Mouse (Mus musculus): ENCODE measurements at regions not wholly inside any gene's neighbourhood (a gene's known extent, or its start where the extent isn't known, plus 50 kb on each side); places are given as distances from the start of the nearest gene placed in this dataset.

- no peak for DNase-seq (ENCODE audit: low read depth, low spot score)
These were observed 58.6 kb downstream of the Kcnrg start for GRCm38 (mm10) chr14:61665815-61666214.

GRCm38 (mm10) chr14:61673184-61673583, 65.9 kb downstream of the Kcnrg start:
- DNase-seq (ENCODE audit: low read depth, low spot score), result no peak

- no peak for DNase-seq (ENCODE audit: low read depth, low spot score)
These were observed 70.8 kb downstream of the Kcnrg start for GRCm38 (mm10) chr14:61678107-61678506.

- peak; percentile 91 for DNase-seq (ENCODE audit: low read depth, low spot score)
These were observed 73.8 kb downstream of the Kcnrg start for GRCm38 (mm10) chr14:61680818-61681707.

DNA sequence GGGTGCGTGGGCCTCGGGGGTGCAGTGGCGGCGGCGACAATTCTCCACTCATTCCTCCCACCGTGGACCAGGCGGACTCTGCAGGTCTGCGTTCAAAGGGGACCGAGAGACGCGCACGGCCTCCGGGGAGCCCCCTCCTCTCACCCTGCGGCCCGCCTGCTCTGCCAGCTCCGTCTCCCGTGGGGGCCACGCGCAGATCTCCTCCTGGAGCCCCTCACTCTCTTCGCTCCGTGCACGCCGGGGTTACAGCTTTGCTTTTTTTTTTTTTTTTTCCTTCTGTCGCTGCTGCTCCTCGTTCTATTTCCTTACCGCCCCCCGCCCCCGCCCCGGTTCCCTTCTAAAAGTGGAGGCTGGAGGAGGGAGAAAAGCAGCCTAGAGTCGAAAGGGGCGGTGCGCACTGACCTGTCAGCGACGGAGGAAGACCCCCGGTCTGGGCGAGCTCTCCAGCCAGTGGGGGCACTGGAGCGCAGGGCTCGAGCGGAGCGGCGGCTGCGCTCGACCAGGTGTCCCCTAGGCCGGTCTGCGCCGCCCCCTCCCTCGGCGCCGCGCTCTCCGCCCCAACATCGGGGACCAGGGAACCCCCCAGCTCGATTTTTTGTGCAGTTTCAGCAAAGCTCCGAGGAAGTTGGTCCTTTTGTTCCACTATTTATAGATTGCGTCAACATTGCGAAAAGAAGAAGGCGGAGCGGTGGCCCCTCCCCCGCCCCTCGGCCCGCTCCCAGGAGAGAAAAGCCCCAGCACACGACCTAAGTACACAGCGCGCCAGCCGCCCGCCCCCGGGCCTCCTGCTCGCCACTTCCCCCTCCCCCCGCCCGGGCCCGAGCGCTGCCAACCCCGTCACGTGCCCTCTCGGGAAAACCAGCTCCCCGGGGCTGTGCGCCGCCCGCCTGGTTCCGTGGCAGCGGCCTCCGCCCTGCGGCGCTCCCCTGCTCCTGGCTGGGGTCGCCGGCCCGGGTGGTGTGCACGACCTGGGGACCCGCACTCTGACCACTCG, 74.7 kb downstream of the Kcnrg start:
- peak; percentile 77 for DNase-seq (ENCODE audit: low read depth, low spot score)

DNA sequence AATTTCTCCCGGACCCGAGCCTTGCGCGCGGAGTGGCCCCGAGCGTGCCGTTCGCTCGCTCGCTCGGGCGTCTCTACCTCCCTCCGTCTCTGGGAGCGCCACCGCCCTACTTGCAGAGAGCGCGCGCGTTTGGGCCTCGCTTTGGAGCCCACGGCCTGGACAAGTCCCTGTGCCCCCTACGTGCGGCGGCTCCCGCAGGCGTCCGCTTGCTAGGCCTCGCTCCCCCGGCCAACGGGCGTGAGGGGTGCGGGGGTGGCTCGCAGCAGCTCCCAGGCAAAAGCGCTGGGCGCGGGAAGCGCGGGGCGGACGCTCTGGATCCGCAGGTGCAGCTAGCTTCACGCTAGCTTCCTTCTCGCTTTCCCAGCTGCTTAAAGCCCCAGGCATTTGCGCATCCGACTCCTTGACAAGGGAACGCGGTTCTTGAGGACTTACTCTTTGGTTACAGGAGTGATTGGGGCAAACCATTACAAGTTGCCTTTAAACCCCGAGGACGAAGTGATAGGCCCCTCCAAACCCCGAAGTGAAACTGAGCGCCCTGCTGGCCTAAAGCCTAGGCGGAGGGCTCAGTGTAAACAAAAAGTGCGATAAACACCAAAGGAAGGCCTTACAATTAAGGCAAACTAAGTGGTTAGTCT, 75.6 kb downstream of the Kcnrg start:
- DNase-seq (ENCODE audit: low read depth, low spot score), result peak; percentile 56

GRCm38 (mm10) chr14:61683356-61683740, 76.1 kb downstream of the Kcnrg start:
- DNase-seq (ENCODE audit: low read depth, low spot score), result no peak

- peak; percentile 23 for DNase-seq (ENCODE audit: low read depth, low spot score)
These were observed 76.6 kb downstream of the Kcnrg start for GRCm38 (mm10) chr14:61683791-61684411.

GRCm38 (mm10) chr14:61684473-61685230, 77.4 kb downstream of the Kcnrg start:
- DNase-seq (ENCODE audit: low read depth, low spot score), result peak; percentile 18

DNA sequence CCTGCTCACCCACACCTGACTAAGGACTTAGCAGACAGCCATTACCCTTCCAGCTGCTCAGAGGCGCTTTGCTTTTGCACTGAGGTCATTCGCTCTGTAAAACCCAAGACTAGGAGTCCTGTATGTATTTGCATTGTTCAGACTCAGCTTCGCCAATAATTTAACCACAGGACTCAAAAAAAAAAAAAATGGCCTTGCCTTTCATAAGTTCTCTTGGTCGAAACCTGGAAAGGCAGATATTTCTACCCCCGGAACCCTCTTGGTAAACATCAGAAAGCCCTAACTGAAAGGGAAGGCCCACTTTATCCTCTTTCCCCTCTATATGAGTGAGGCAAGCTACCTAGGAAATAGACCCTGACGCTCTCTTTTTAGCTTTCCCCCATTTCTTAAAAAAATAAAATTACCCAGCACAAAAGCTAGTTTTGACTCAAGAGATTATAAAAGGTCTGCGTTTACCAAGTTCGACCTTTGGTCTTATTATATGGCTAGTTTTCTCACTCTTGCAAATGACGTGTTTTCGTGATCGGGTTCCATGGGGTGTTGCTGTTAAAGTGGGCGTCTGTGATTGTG, 78.1 kb downstream of the Kcnrg start:
- peak; percentile 31 for DNase-seq (ENCODE audit: low read depth, low spot score)

DNA sequence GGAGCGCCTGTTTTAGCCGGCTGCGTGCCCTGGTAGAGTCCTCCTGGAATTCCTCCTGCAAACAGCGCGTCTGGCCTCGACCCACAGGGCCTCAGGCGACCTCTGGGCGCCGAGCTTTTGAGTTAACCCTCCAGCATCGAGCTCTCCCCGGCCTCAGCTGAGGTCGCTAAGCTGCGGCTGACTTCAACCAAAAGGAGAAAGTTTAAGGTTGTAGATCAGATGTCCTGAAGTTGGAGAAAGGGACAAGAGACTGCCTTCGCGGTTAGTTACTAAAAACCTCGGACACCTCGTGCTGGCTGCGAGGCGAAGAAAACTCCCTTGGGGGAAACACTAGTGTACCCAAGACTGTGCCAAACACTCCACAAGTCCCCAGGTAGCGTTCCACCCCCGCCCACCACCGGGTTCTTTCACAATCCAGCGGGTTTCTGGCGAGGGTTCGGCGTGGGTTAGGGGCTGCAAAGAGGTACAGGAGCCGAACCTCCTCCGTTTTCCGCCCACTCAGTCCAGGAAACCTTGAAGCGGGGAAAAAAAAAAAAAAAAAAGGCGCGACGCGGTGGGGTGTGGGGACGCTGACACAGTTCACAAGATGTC, 78.9 kb downstream of the Kcnrg start:
- DNase-seq (ENCODE audit: low read depth, low spot score), result peak; percentile 61

DNA sequence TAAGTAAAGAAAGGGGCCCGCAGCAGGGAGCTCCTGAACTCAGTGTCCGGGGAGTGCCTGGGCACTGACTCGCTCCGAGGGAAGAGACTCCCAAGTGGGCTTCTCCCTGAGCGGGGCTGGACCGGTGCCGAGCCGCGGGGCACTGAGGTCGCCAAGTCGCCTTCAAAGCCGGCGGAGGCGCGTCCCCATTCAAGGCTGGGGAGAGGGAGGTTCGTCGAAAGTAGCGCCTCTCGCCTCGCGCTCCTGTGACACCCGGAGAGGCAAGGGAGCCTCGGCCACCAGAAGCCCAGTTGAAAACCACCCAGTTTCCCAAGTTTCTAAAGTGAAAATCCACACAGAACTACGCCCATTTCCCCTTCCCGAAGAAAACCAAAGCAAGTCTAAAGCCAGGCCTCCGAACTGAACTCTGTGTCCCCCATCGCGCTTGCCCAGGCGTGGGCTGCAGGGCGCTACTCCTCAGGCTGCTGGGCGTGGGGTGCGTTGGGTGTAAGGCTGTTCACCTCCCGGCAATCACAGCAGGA, 79.6 kb downstream of the Kcnrg start:
- DNase-seq (ENCODE audit: low read depth, low spot score), result peak; percentile 37

- no peak for DNase-seq (ENCODE audit: low read depth, low spot score)
These were observed 80.2 kb downstream of the Kcnrg start for GRCm38 (mm10) chr14:61687346-61688012.

DNA sequence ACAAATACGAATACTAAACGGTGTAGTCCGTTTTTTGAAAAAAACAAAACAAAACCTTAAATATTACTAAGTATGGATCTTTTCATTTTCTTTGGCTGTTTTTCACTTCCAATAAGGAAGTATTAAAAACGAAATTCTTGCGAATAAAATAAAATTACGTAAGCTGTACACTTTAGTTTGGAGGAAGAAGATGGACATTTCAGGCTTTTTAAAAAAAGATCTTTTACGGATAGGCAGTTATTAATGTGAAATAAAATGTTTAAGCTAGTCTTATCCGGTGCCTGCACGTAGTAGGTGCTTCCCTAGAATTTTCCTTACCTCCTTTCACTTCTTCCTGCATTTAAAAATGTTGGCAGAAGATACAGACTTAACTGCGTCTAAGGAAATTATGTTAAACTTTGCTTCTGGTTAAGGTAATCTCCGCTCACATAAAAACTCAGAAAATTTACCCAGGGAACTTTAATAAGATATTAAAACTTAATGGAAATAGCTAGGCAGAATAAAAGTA, 80.8 kb downstream of the Kcnrg start:
- no peak for DNase-seq (ENCODE audit: low read depth, low spot score)

DNA sequence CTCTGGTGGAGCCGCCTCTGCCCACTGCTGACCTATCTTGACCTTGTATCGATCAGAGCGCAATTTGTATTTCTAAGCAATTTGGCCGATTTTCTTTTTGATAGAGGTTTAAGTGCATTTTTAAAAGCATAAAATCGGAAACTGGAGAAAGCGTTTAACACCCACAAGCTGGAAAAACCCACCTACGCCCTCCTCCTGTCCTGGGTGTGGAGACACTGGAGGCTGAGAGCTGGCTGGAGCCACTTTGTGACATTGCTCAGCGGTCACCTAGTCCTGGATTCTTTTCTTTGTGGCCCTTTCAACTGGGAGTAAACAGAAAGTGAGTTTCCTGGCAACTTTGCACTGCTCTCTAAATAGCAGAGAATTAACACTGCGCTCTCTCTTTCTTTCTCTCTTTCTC, 81.4 kb downstream of the Kcnrg start:
- no peak for DNase-seq (ENCODE audit: low read depth, low spot score)

- peak; percentile 45 for DNase-seq (ENCODE audit: low read depth, low spot score)
These were observed 82.0 kb downstream of the Kcnrg start for GRCm38 (mm10) chr14:61689281-61689680.

GRCm38 (mm10) chr14:61689776-61690175, 82.5 kb downstream of the Kcnrg start:
- no peak for DNase-seq (ENCODE audit: low read depth, low spot score)

DNA sequence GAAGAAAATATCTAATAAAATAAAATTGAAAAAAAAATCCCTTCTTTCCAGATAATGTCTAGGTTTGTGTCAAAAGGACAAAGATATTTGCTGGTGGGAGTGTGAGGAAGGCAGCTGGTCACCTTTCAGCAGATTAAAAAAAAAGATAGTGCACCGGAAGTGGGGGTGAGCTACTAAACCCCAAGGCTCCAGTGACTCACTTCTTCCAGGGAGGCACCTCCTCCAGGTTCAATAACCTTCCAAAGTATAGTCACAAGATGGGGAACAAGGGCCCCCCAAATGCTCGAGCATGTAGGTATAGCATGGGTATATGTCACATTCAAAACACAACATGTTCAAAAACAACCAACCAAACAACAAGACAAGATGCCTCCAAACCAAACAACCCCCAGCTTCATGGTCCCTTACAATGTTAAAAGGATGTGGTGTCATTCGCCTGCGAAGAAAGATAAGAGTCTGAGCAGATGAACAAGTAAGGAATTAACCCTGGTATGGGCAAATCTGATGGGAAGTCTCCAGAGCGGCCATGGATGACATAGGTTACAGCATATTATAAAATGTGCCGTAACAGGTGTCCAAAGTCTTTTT, 84.6 kb downstream of the Kcnrg start:
- DNase-seq (ENCODE audit: low read depth, low spot score), result no peak
